Mouse (Mus musculus): ENCODE data around the gene Glb1. TPM values are rescaled to one million over a fixed set of nuclear protein-coding genes. Genes with fewer than 3 reads are reported as not detected.
"Not testable (repeated sequence)": the region's sequence is repeated elsewhere in the genome, so short reads cannot be mapped to it uniquely, and the experiment has no call there.

The Glb1 gene
- total RNA-seq, 2 experiments from 2014 or later, result 21.2 to 29.8 TPM

- not testable (repeated sequence) for ATAC-seq (ENCODE audit: poor library complexity, severe bottlenecking)
Observed at GRCm38 (mm10) chr9:114394136-114394535, 6.7 kb upstream of the Glb1 start.

GRCm38 (mm10) chr9:114394677-114395076 lies 6.2 kb upstream of the Glb1 start:
- peak; percentile 17; the same call in 1 of the 2 replicates for ATAC-seq (ENCODE audit: poor library complexity, severe bottlenecking)

DNA sequence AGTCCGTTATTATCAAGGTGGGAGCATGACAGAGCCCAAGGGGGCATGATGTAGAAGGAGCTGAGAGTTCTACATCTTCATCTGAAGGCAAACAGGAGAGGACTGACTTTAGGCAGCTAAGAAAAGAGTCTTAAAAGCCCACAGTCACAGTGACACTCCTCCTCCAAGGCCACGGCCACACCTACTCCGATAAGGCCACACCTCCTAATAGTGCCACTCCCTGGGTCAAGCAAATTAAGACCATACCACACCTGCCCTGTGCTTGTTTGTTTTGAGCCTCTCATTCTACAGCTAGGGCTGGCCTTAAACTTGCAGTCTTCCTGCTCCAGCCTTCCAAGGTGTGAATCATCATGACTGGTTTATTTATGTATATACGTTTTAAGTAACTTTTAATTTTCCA lies 5.6 kb upstream of the Glb1 start:
- peak; percentile 45 for ATAC-seq (ENCODE audit: poor library complexity, severe bottlenecking)

DNA sequence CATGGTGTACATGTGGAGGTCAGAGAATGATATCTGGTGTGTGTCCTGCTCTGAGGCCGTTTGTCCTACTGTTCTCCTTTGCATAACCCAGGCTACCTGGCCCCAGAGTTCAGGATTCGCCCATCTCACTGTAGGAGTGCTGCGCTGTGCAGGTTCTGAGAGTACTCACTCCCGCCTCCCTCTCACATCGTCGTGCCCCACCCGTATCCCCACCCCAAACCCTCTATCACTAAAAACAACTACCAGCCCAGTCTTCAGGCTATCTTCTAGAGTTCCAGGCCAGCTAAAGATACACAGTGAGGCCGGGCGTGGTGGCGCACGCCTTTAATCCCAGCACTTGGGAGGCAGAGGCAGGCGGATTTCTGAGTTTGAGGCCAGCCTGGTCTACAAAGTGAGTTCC lies 1.2 kb upstream of the Glb1 start:
- ATAC-seq (ENCODE audit: poor library complexity, severe bottlenecking), result no peak

GRCm38 (mm10) chr9:114400588-114400948 lies 308 bp upstream of the Glb1 start:
- no peak for ATAC-seq (ENCODE audit: poor library complexity, severe bottlenecking)

- peak; percentile 13 for ATAC-seq (ENCODE audit: poor library complexity, severe bottlenecking)
Observed at GRCm38 (mm10) chr9:114401685-114402080, 807 bp downstream of the Glb1 start.

DNA sequence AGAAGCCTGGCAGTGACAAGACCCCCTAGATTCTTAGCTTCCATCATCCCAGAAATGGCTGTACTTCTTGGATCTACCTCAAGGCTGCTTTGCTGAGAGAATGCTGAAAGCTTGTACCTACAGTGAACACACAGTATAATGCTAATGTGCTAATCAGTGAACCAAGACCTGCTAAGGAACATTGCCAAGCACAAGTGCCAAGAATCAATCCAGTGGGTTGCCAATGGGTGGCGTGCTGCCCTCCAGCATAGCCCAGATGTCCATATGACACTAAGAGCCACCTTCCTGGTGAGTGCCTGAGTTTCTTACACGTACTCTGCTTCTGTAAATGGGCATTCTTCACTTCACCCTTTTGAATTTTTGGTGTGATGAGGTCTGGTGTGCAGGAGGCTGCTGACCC lies 6.8 kb downstream of the Glb1 start:
- ATAC-seq (ENCODE audit: poor library complexity, severe bottlenecking), result no peak

DNA sequence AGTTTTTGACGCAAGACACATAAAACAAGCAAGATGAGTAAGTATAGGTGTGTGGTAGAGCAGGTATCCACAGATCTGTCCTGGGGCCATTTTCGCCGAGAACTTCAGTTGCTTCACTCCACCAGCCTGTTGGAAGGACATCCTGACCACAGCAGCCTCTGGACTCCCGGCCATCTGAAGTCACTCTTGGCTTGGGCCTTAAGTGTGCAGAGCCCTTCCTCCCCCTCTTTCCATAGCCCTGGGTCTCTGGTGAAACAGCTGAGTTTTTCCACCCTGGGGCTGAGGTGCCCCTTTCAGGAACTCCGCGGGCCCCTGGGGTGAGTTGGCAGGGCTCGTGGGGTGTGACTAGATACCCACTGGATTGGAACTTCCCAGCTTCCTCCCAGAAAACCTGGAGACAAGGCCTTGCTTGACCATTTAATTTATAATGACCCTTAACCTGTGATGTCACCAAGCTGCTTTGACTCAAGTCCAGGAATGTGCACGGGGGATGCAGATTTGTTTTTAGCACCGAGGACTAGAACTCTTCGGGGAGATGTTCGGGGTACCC lies 9.5 kb downstream of the Glb1 start:
- ATAC-seq (ENCODE audit: poor library complexity, severe bottlenecking), result no peak

- no peak for ATAC-seq (ENCODE audit: poor library complexity, severe bottlenecking)
Observed at GRCm38 (mm10) chr9:114411295-114411694, 10.4 kb downstream of the Glb1 start.

DNA sequence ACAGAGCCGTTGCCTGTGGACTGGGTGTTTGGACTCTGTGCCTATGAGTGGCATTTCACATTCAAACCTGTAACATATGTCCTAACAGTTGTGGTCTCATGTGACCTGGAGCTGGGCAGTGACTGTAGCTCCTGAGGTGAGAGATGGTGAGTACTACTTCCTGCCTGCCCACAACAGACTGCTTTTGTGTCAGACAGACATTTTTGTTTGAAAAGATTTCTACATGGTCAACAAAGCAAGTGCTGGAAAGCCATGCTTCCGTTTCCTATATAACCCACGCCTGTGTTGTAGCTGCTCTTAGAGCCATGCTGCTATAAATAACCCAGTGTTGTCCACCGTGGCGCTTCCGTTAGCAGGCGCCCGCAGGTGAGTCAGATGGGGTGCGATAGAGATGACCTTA lies 11.5 kb downstream of the Glb1 start:
- ATAC-seq (ENCODE audit: poor library complexity, severe bottlenecking), result peak; percentile 20; the same call in 1 of the 2 replicates

- ATAC-seq (ENCODE audit: poor library complexity, severe bottlenecking), result no peak
Observed at GRCm38 (mm10) chr9:114413866-114414265, 13.0 kb downstream of the Glb1 start.

GRCm38 (mm10) chr9:114415701-114416100 lies 14.8 kb downstream of the Glb1 start:
- ATAC-seq (ENCODE audit: poor library complexity, severe bottlenecking), result peak; percentile 78

GRCm38 (mm10) chr9:114416646-114417517 lies 16.0 kb downstream of the Glb1 start:
- no peak for ATAC-seq (ENCODE audit: poor library complexity, severe bottlenecking)

GRCm38 (mm10) chr9:114418187-114418586 lies 17.3 kb downstream of the Glb1 start:
- peak; percentile 67 for ATAC-seq (ENCODE audit: poor library complexity, severe bottlenecking)

DNA sequence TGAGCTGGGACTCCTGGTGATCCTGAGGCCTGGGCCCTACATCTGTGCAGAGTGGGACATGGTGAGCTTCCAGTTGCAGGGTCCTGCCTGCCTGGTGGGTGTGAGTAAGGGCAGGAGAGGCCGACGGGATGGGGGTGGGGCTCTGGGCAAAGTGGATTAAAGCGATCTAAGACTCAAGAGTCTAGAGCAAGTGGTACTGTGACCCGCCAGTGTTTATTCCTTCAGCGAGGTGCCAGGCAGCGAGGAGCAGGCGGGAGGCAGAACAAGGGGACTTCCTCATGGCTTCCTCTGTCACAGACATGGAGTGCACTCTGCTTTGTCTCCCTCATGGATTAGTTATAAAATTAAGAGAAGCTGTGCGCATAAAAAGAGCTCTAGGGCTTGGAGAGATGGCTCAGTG lies 19.6 kb downstream of the Glb1 start:
- ATAC-seq (ENCODE audit: poor library complexity, severe bottlenecking), result no peak

DNA sequence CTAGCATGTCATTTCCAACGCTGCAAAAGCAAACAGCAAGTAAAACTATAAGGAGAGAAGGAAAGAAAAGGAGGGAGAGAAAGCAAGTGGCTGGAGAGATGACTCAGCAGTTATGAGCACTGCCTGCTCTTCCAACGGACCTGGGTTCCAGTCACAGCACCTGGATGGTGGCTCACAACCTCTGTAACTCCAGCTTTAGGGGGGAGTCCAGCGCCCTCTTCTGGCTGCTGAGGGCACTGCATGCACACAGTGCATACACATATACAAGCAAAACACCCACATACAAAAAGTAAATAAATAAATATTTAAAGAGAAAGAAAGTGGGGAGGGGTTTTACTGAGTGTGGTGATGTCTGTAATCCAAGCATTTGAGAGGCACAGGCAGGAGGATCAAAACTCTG lies 20.2 kb downstream of the Glb1 start:
- no peak for ATAC-seq (ENCODE audit: poor library complexity, severe bottlenecking)

- ATAC-seq (ENCODE audit: poor library complexity, severe bottlenecking), result no peak
Observed at GRCm38 (mm10) chr9:114421797-114422196, 20.9 kb downstream of the Glb1 start.

- ATAC-seq (ENCODE audit: poor library complexity, severe bottlenecking), result no peak
Observed at GRCm38 (mm10) chr9:114425576-114425975, 24.7 kb downstream of the Glb1 start.

- ATAC-seq (ENCODE audit: poor library complexity, severe bottlenecking), result no peak
Observed at GRCm38 (mm10) chr9:114426201-114426600, 25.3 kb downstream of the Glb1 start.

DNA sequence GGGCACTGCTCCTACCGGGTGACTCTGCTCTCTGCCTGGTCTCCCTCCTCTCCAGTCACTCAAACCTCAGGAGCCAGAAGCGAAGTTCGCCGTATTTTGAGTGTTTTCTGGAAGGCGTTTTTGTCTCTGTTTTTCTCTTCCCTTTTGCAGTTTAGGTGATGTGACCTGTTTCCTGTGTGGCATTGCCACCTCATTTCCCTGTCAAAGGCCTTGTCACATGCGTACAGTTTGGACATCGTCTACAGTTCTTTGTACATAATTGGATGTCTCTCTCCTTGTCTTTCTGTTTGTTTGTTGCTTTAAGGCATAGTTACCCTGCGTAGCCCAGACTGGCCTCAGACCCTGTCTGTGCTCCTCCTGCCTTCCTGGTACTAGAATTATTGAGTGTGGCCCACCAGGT lies 26.5 kb downstream of the Glb1 start:
- ATAC-seq (ENCODE audit: poor library complexity, severe bottlenecking), result 0 out of 2 replicates have a peak, but pooled peaks have one; percentile 24

GRCm38 (mm10) chr9:114428103-114428834 lies 27.4 kb downstream of the Glb1 start:
- no peak for ATAC-seq (ENCODE audit: poor library complexity, severe bottlenecking)

GRCm38 (mm10) chr9:114435668-114436067 lies 34.8 kb downstream of the Glb1 start:
- no peak for ATAC-seq (ENCODE audit: poor library complexity, severe bottlenecking)
